17 mouse cellular contexts compared by ENCODE assay signal in genomic region chr9:83596132-83596531, GRCm38 (mm10). TPM values are rescaled to one million over a fixed set of nuclear protein-coding genes. Genes with fewer than 3 reads are reported as not detected.
DNase-seq lines count a peak whose midpoint lies in the region; ATAC-seq lines count a peak whose summit lies in the region.
"Had no signal": no experiment of that assay in that cellular context is flagged by ENCODE, and none has a peak within 500 bp of the region (broad histone marks: within the 10 kb centered on the region; RNA-seq: fewer than 3 reads in every experiment).

No protein-coding gene starts in this region.

- 0 out of 2 replicates have a peak overlapping the region, but pooled peaks have one; percentile 44 for H3K27ac ChIP-seq in stomach, embryonic 16.5 days (ENCODE audit: low read length)
- H3K27ac ChIP-seq: hindbrain, embryonic 13.5 days; kidney, postnatal 0 days; midbrain, embryonic 10.5 days; neural tube, embryonic 13.5 days had no signal

- intact Hi-C loops in left cerebral cortex, postnatal 4 days (cut with DNase I): loop anchor here (5.0 kb wide), 1 partner anchor 624 kb away; no protein-coding TSS in a partner anchor
- intact Hi-C loops in left cerebral cortex, postnatal 25 days (cut with DNase I): loop anchor here (2.0 to 5.0 kb wide), 5 partner anchors 43 to 619 kb away; partner anchors contain the start of gene Phip

- no peaks in the 10 kb centered on the region for H3K4me1 ChIP-seq in stomach, embryonic 16.5 days (ENCODE audit: control insufficient read depth, insufficient read depth, low read length)

- DNase-seq in left cerebral cortex, adult 18-20 months (ENCODE audit: low spot score in 2 of 2): peak; percentile 80 to 82
- DNase-seq in left cerebral cortex, postnatal 4 days: no peak
- DNase-seq in layer of hippocampus, adult 8-10 months (ENCODE audit: low spot score in 2 of 2): peak; percentile 72 to 78
- peak; percentile 77 to 93 for DNase-seq in left cerebral cortex, postnatal 25 days (ENCODE audit: low spot score in 2 of 2)
- no peak for DNase-seq in cerebellum, adult 11-12 months
- no peak for DNase-seq in spleen, adult 18-20 months
- DNase-seq: gastrocnemius, postnatal 10 days; lung, adult 18-20 months; lung, postnatal 36 days; thymus, postnatal 25 days had no signal

- no peaks in the 10 kb centered on the region for H3K36me3 ChIP-seq in stomach, embryonic 16.5 days (ENCODE audit: control insufficient read depth, insufficient read depth, low read length)
- H3K36me3 ChIP-seq: hindbrain, embryonic 13.5 days; midbrain, embryonic 10.5 days; neural tube, embryonic 13.5 days had no signal

- H3K9ac ChIP-seq in stomach, embryonic 16.5 days (ENCODE audit: low read length): no peak overlapping the region
- H3K9ac ChIP-seq: hindbrain, embryonic 13.5 days; neural tube, embryonic 13.5 days had no signal

- no peaks in the 10 kb centered on the region for H3K27me3 ChIP-seq in stomach, embryonic 16.5 days (ENCODE audit: control insufficient read depth, insufficient read depth, low read length)
- H3K27me3 ChIP-seq: hindbrain, embryonic 13.5 days; neural tube, embryonic 13.5 days had no signal

- no peaks in the 10 kb centered on the region for H3K9me3 ChIP-seq in stomach, embryonic 16.5 days (replicated peaks; ENCODE audit: control insufficient read depth, low read length)
- H3K9me3 ChIP-seq: hindbrain, embryonic 13.5 days; midbrain, embryonic 10.5 days; neural tube, embryonic 13.5 days had no signal

- H3K4me2 ChIP-seq in stomach, embryonic 16.5 days (ENCODE audit: low read depth, low read length): no peak overlapping the region
- H3K4me2 ChIP-seq: hindbrain, embryonic 13.5 days; neural tube, embryonic 13.5 days had no signal

- no peak for ATAC-seq in stomach, embryonic 16.5 days (ENCODE audit: insufficient read depth, low FRiP score)
- ATAC-seq: forebrain, embryonic 14.5 days had no signal

- 83% methylated on average over 6 of the region's 6 CpGs for WGBS in stomach, embryonic 16.5 days

- H3K4me3 ChIP-seq in stomach, embryonic 16.5 days (replicated peaks; ENCODE audit: low read length): no peak overlapping the region
- H3K4me3 ChIP-seq: erythroblast, embryonic 14.5 days; hindbrain, embryonic 13.5 days; midbrain, embryonic 10.5 days; neural tube, embryonic 13.5 days had no signal

RNA-seq across cellular contexts. Expression of gene Sh3bgrl2, which starts 48.0 kb away (rescaled TPM):
- total RNA-seq in left cerebral cortex, adult 18-20 months (2021): 10 to 100 TPM; 29.8 to 33.1 TPM
- total RNA-seq in left cerebral cortex, postnatal 4 days (2021): 10 to 100 TPM; 12.7 to 14.1 TPM
- total RNA-seq in layer of hippocampus, adult 8-10 months (2022): 10 to 100 TPM; 31.1 to 33.7 (median 31.4) TPM
- total RNA-seq in left cerebral cortex, postnatal 25 days (2021): 10 to 100 TPM; 28.2 to 34.0 TPM
- polyA plus RNA-seq in stomach, embryonic 16.5 days (2015; fragmentation: Nextera tagmentation; extraction: Ambion mirVana): 33.2 and 49.8 TPM in 2 replicates

Comparison
In these comparisons a context has a peak if more than half of its experiments do, and no peak if none do; other contexts are left out.
1. DNase-seq: peak in left cerebral cortex, adult 18-20 months (2 of 2), layer of hippocampus, adult 8-10 months (2 of 2) and left cerebral cortex, postnatal 25 days (2 of 2); none in left cerebral cortex, postnatal 4 days (single experiment), cerebellum, adult 11-12 months (single experiment) and spleen, adult 18-20 months (0 of 2).